Mouse (Mus musculus): ENCODE data around the gene Flna.

- TF ChIP-seq CTCF (IDR thresholded peaks at IDR 0.05; ENCODE audit: control insufficient read depth, insufficient read depth, low read length) (no peak), POLR2A (IDR thresholded peaks at IDR 0.05; ENCODE audit: borderline replicate concordance, control insufficient read depth, low read depth, low read length) (no peak)
These were observed 21.4 kb upstream of the Flna start for GRCm38 (mm10) chrX:74270902-74271551.
